Mouse (Mus musculus) forebrain, postnatal 0 days (tissue): ENCODE data around the gene Megf6. TPM values are rescaled to one million over a fixed set of nuclear protein-coding genes. Genes with fewer than 3 reads are reported as not detected.

ENCODE experiments used
- ATAC-seq: fragments of 200-750 bp; cut with Nextera tagmentation; 2 replicates; pipeline ENCODE4 v1.8.0; 2017; ENCODE audit warnings: mild to moderate bottlenecking, moderate library complexity
- DNase-seq: peaks from one replicate; pipeline ENCODE4 v3.0.0-alpha.2; 2015
- H3K27ac ChIP-seq: fragments of 300-500 bp; sonication (generic); 2 replicates; pipeline ENCODE4 v1.5.1; 2014; ENCODE audit warnings: low read depth, mild to moderate bottlenecking, antibody characterized with exemption, low read length, moderate library complexity, mixed read lengths
- H3K27me3 ChIP-seq: fragments of 300-500 bp; sonication (generic); 2 replicates; pipeline ENCODE4 v1.6.1; 2014; ENCODE audit warnings: mild to moderate bottlenecking, low read length, mixed read lengths; ENCODE audit not compliant: insufficient read depth
- H3K36me3 ChIP-seq: fragments of 300-500 bp; sonication (generic); 2 replicates; pipeline ENCODE4 v1.6.1; 2014; ENCODE audit warnings: mild to moderate bottlenecking, moderate library complexity; ENCODE audit not compliant: insufficient read depth
- H3K4me1 ChIP-seq: fragments of 300-500 bp; sonication (generic); 2 replicates; pipeline ENCODE4 v1.6.1; 2014; ENCODE audit warnings: antibody characterized with exemption; ENCODE audit not compliant: insufficient read depth
- H3K4me2 ChIP-seq: fragments of 300-500 bp; sonication (generic); 2 replicates; pipeline ENCODE4 v1.6.1; 2014; ENCODE audit warnings: low read depth, mild to moderate bottlenecking, moderate library complexity
- H3K4me3 ChIP-seq: fragments of 300-500 bp; sonication (generic); 2 replicates; pipeline ENCODE4 v1.5.1; 2014; ENCODE audit warnings: low read depth, low read length, mixed read lengths
- H3K9ac ChIP-seq: fragments of 300-500 bp; sonication (generic); 2 replicates; pipeline ENCODE4 v1.6.1; 2014; ENCODE audit warnings: mild to moderate bottlenecking
- H3K9me3 ChIP-seq: fragments of 300-500 bp; sonication (generic); 2 replicates; pipeline ENCODE4 v1.6.1; 2016; ENCODE audit warnings: low read length
- CTCF ChIP-seq: sonication (generic); IDR thresholded peaks from 2 replicates; pipeline ENCODE4 v1.5.1; 2016; ENCODE audit warnings: antibody characterized with exemption, control low read depth, low read depth
- WGBS: fragments of 180-500 bp; shearing (Covaris S2); extraction: QIAGEN DNeasy Blood & Tissue Kit; methylation state at CpG from one replicate; pipeline ENCODE4 v1.1.7; 2014; 5-methylcytosine and 5-hydroxymethylcytosine counted together
- polyA plus RNA-seq: library from polyadenylated mRNA; unstranded; fragments of >200 nt; fragmentation: Nextera tagmentation; extraction: Ambion mirVana; gene quantifications from 2 replicates; pipeline ENCODE4 v1.2.1, GENCODE M21; 2015
- total RNA-seq: library from RNA; depleted of rRNA; stranded (reverse); fragments of >200 nt; gene quantifications from 2 replicates; pipeline ENCODE4 v1.2.3, GENCODE M21; 2014; rRNA removed

Gene Megf6
- total and polyA plus RNA-seq, 2 experiments from 2014 or later: 7.7 to 36.5 TPM

DNA sequence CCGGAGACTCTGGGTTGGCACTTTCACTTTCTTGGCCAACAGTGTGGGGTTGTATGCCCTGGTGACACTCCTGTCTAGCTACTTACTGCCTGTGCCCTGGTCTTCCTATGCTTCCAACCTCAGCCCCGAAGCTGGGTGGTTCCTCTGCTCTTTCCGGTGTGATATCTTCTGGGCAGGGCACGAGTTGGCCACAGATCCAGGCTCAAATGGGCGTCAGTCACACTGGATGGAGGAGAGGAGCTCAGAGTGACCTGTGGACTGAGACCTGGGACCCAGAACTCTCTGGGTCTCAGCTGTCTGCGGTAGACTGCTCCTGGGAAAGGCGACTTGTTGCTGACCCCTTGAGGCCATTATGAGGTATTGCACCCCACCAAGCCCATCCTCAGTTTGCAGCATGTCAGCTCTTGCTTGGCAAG is 130.9 kb downstream of the Megf6 start, which contains the start of gene Arhgef16:
TSS of gene Arhgef16 (minus strand) at position 211 of the 416 bp plus-strand sequence.
- peak; percentile 56; the same call in 1 of the 2 replicates for ATAC-seq
- H3K27ac ChIP-seq: no peak within 1 kb of the TSS
- peak; percentile 93 for TF ChIP-seq CTCF
- no peaks in the 10 kb centered on the region for H3K9me3 ChIP-seq
- no peak within 1 kb of the TSS for H3K9ac ChIP-seq
- no peak within 1 kb of the TSS for H3K4me3 ChIP-seq
- peaks cover 20% of the 10 kb centered on the region for H3K27me3 ChIP-seq
- no peaks in the 10 kb centered on the region for H3K36me3 ChIP-seq
- no peaks in the 10 kb centered on the region for H3K4me1 ChIP-seq
- H3K4me2 ChIP-seq: no peak within 1 kb of the TSS
- WGBS: 26% methylated on average over 7 of the region's 7 CpGs
- peak; percentile 79 for DNase-seq

DNA sequence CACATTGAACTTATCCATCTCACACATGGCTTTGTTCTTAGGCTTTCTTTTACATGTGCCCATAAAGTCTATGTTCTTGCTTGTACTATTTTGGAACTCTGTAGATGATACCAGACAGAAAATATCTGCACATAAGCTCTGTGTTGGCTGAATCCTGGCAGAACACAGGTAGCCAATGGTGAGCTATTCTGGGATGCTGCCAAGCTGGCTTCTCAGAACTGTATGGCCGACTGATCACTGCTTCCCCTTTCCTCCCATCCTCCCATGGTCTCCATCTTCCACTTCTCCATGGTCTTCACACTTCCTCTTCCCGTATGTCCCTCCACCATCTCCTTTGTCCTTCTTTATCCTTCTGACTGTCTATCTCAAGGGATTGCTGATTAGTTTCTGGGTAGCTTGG is 138.6 kb downstream of the Megf6 start:
- no peaks in the 10 kb centered on the region for H3K27me3 ChIP-seq
- 84% methylated on average over 2 of the region's 2 CpGs for whole genome bisulfite sequencing
- H3K4me2 ChIP-seq: no peak overlapping the region
- H3K9ac ChIP-seq: no peak overlapping the region
- H3K4me3 ChIP-seq: no peak overlapping the region
- DNase-seq: no peak
- no peak overlapping the region for H3K27ac ChIP-seq
- no peaks in the 10 kb centered on the region for H3K36me3 ChIP-seq
- ATAC-seq: no peak
- H3K9me3 ChIP-seq: no peaks in the 10 kb centered on the region
- TF ChIP-seq CTCF: no peak
- H3K4me1 ChIP-seq: no peaks in the 10 kb centered on the region

DNA sequence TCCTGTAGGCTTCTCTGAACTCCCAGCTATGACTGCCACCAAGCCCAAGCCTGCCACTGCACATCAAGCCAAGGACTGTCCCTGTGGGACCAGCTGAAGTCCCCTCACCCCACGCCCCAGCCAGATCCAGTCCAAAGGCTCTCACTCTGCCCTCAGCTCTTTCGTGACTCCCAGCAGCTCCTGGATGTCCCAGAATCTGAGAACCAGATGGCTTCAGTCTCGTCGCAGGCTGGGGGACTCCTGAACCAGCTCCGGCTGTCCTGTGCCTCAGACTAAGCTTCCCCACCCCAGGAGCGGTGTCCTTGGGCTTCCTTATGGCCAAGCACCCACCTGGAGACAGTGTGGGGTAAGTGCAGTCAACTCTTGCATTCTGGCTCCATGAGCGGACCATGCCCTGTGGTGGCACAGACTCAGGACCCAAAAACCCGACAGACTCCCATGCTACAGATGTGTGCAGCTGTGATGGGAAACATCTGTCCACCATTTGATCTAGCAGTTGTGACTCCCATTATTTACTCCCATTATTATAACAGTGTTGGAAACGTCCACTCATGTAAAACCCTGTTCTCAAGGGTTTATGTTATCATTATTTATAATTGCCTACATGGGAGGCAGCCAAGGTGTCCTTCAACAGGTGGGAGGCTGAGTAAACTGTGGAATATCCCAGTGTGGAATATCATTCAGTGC is 140.2 kb downstream of the Megf6 start:
- Histone ChIP-seq H3K27ac (no peak overlapping the region), H3K27me3 (no peaks in the 10 kb centered on the region), H3K4me1 (no peaks in the 10 kb centered on the region), H3K9me3 (no peaks in the 10 kb centered on the region), H3K4me2 (no peak overlapping the region), H3K9ac (no peak overlapping the region), H3K36me3 (no peaks in the 10 kb centered on the region), H3K4me3 (no peak overlapping the region)
- no peak for TF ChIP-seq CTCF
- ATAC-seq (no peak), DNase-seq (no peak)
- WGBS: 81% methylated on average over 9 of the region's 9 CpGs

GRCm38 (mm10) chr4:154312143-154312812 is 141.7 kb downstream of the Megf6 start:
- no peaks in the 10 kb centered on the region for H3K27me3 ChIP-seq
- H3K4me2 ChIP-seq: no peak overlapping the region
- no peak for ATAC-seq
- no peaks in the 10 kb centered on the region for H3K36me3 ChIP-seq
- H3K27ac ChIP-seq: peak overlapping the region; percentile 36; the same call in 1 of the 2 replicates
- H3K9ac ChIP-seq: no peak overlapping the region
- no peak for DNase-seq
- H3K4me3 ChIP-seq: no peak overlapping the region
- no peak for TF ChIP-seq CTCF
- H3K4me1 ChIP-seq: no peaks in the 10 kb centered on the region
- no peaks in the 10 kb centered on the region for H3K9me3 ChIP-seq
- 87% methylated on average over 2 of the region's 2 CpGs for WGBS

- Histone ChIP-seq H3K9me3 (no peaks in the 10 kb centered on the region), H3K4me3 (no peak overlapping the region), H3K4me2 (no peak overlapping the region), H3K9ac (no peak overlapping the region), H3K27me3 (no peaks in the 10 kb centered on the region), H3K36me3 (no peaks in the 10 kb centered on the region), H3K4me1 (no peaks in the 10 kb centered on the region), H3K27ac (peak overlapping the region; percentile 59)
- TF ChIP-seq CTCF: no peak
- peak; percentile 91 for ATAC-seq
- peak; percentile 56 for DNase-seq
- 5% methylated on average over 4 of the region's 4 CpGs for WGBS
Observed at GRCm38 (mm10) chr4:154312935-154313621, 142.5 kb downstream of the Megf6 start.

DNA sequence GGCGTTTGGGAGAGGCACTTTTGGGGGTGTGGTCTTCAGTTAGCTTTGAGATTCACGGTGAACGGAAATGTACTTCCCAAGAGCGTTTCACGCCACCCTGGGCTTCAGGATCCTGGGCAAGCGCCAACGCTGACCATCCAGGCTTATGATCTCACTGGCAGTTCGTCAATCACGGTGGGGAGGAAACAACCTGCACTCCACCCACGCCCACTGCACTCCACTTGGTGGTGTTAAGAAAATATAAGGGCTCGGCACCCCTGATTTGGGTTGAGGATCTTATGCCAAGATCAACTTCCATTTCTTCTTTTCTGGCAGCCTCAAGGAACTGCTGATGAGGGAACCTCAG is 143.1 kb downstream of the Megf6 start:
- Histone ChIP-seq H3K4me1 (no peaks in the 10 kb centered on the region), H3K36me3 (no peaks in the 10 kb centered on the region), H3K4me2 (no peak overlapping the region), H3K9ac (no peak overlapping the region), H3K4me3 (no peak overlapping the region), H3K27ac (peak overlapping the region; percentile 59), H3K9me3 (no peaks in the 10 kb centered on the region), H3K27me3 (no peaks in the 10 kb centered on the region)
- WGBS: 43% methylated on average over 11 of the region's 11 CpGs
- no peak for TF ChIP-seq CTCF
- DNase-seq (no peak), ATAC-seq (no peak)

Other genes starting within 250 kb of the Megf6 start
- 38.6 and 46.4 TPM in 2 replicates for gene A430005L14Rik, start 213.5 kb upstream of the Megf6 start, total RNA-seq
- 47.6 and 50.9 TPM in 2 replicates for gene A430005L14Rik, start 213.5 kb upstream of the Megf6 start, polyA plus RNA-seq
- gene Dffb, start 195.6 kb upstream of the Megf6 start, total RNA-seq: 18.9 and 22.7 TPM in 2 replicates
- gene Dffb, start 195.6 kb upstream of the Megf6 start, polyA plus RNA-seq: 8.6 and 9.3 TPM in 2 replicates
- 9.2 and 10.5 TPM in 2 replicates for gene Cep104, start 195.5 kb upstream of the Megf6 start, total RNA-seq
- gene Cep104, start 195.5 kb upstream of the Megf6 start, polyA plus RNA-seq: 7.7 and 9.9 TPM in 2 replicates
- 21.9 and 27.4 TPM in 2 replicates for gene Lrrc47, start 159.0 kb upstream of the Megf6 start, total RNA-seq
- gene Lrrc47, start 159.0 kb upstream of the Megf6 start, polyA plus RNA-seq: 19.4 and 20.5 TPM in 2 replicates
- 8.5 and 10.2 TPM in 2 replicates for gene Smim1, start 144.5 kb upstream of the Megf6 start, total RNA-seq
- 7.2 TPM in 2 replicates for gene Smim1, start 144.5 kb upstream of the Megf6 start, polyA plus RNA-seq
- gene Ccdc27, start 128.1 kb upstream of the Megf6 start, total RNA-seq: not detected in 2 replicates
- gene Ccdc27, start 128.1 kb upstream of the Megf6 start, polyA plus RNA-seq: not detected in 2 replicates
- 2.2 and 3.9 TPM in 2 replicates for gene Trp73, start 30.5 kb upstream of the Megf6 start, total RNA-seq
- 3.5 and 4.1 TPM in 2 replicates for gene Trp73, start 30.5 kb upstream of the Megf6 start, polyA plus RNA-seq
- 44.1 and 44.4 TPM in 2 replicates for gene Wrap73, start 28.4 kb upstream of the Megf6 start, total RNA-seq
- 37.6 and 42.7 TPM in 2 replicates for gene Wrap73, start 28.4 kb upstream of the Megf6 start, polyA plus RNA-seq
- gene Tprgl, start 10.1 kb upstream of the Megf6 start, total RNA-seq: 185 and 202 TPM in 2 replicates
- gene Tprgl, start 10.1 kb upstream of the Megf6 start, polyA plus RNA-seq: 223 and 224 TPM in 2 replicates
- 1.1 and 2.4 TPM in 2 replicates for gene Arhgef16, start 130.9 kb downstream of the Megf6 start, total RNA-seq
- 1.4 and 1.5 TPM in 2 replicates for gene Arhgef16, start 130.9 kb downstream of the Megf6 start, polyA plus RNA-seq
- 0.54 and 0.90 TPM in 2 replicates for gene B230104I21Rik, start 165.4 kb downstream of the Megf6 start, total RNA-seq
- gene B230104I21Rik, start 165.4 kb downstream of the Megf6 start, polyA plus RNA-seq: not detected in 2 replicates